Mouse (Mus musculus): ENCODE results near the gene Grin2d. TPM values are rescaled to one million over a fixed set of nuclear protein-coding genes. Genes with fewer than 3 reads are reported as not detected.
A peak's percentile ranks its signal among the peaks of the same experiment; 100 is the strongest.
"Not testable (repeated sequence)": the region's sequence is repeated elsewhere in the genome, so short reads cannot be mapped to it uniquely, and the experiment has no call there.

Grin2d gene
- 0.56 and 0.64 TPM in 2 replicates for polyA plus RNA-seq (2016; fragmentation: Nextera tagmentation; extraction: Ambion mirVana)

DNA sequence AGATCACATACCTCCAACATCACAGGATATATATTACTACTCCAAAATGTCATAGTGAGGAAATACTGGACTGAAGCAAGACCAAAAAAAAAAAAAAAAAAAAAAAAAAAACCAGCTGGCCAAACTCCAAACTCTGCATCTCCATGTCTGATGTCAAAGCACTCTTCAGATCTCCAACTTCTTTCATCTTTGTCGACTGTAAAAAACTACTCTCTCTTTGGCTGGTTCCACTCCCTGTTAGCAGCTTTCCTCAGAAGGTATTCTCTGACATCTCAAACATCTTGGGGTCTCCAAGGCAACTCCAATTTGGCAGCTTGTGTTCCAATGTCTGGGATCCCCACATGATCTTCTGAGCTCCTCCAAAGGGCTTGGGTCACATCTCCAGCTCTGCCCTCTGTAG, at the start of gene Grin2d:
TSS of gene Grin2d (minus strand) at position 101 of the 400 bp plus-strand sequence.
- Histone ChIP-seq H3K4me1 (peaks cover 17% of the 10 kb centered on the region), H3K36me3 (peaks cover 86% of the 10 kb centered on the region)
- 83% methylated on average over 1 of the region's 1 CpGs for WGBS
- H3K27me3 ChIP-seq; H3K4me3 ChIP-seq; ATAC-seq (ENCODE audit: insufficient number of reproducible peaks, insufficient read depth, low FRiP score, low TSS enrichment); H3K9ac ChIP-seq; H3K9me3 ChIP-seq; H3K27ac ChIP-seq; H3K4me2 ChIP-seq (replicated peaks): not testable (repeated sequence)

DNA sequence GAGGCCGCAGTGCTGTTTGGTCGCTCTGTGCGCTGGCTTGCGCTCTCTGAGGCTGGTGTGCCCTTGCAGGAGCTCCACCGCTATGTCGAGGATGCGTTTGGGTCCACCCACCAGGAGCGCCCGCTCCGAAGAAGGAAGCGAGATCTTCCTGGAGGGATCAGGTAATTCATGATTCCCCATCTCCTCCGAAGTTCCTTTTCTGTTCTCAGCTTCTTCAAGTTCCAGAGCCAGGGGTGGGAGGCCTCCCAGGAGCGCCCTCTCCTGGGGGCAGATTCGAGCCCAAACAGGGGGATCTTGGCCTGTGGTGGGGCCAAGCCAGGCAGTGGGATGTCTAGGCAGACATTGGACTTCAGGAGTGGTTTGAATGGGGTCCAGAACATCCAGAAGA, 46.2 kb upstream of the Grin2d start:
- Histone ChIP-seq H3K4me3 (peak overlapping the region; percentile 34; the same call in 1 of the 2 replicates), H3K9me3 (no peaks in the 10 kb centered on the region), H3K36me3 (no peaks in the 10 kb centered on the region), H3K4me2 (replicated peaks) (peak overlapping the region; percentile 52), H3K4me1 (peaks cover 32% of the 10 kb centered on the region), H3K27me3 (peaks cover 21% of the 10 kb centered on the region), H3K9ac (no peak overlapping the region), H3K27ac (no peak overlapping the region)
- no peak for ATAC-seq (ENCODE audit: insufficient number of reproducible peaks, insufficient read depth, low FRiP score, low TSS enrichment)
- WGBS: 18% methylated on average over 14 of the region's 14 CpGs

DNA sequence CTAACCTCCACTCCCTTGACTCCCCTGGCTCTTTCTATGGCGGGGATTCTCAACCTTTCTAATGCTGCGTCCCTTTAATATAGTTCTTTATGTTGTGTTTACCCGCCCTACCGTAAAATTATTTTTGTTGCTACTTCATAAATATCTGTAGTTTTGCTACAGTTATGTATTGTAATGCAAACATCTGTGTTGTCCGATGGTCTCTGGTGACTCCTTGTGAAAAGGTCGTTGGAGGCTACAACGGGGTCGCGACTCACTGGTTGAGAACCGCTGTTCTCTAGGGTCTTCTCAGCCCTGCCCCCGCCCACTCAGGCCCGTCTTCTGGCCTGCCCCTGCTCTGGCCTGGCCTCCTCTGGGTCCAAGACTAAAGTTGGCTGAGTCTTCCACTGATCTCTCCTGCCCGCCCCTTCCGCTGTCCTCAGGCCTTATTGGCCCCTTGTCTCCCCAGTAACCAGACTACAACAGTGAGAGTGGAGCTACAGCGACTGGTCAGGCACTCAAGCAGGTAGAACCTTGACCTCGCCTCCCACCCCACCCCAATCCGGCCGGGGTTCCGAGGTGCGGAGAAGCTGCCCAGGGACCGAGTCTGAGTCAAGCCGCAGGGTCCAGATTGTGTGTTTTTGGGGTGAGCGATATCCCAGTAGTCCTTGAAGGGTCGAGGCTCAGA, 45.7 kb upstream of the Grin2d start, which contains the start of gene Ccdc114:
TSS of gene Ccdc114 (plus strand) at position 311 of the 667 bp plus-strand sequence.
- peak within 1 kb of the TSS; percentile 52 for H3K4me2 ChIP-seq (replicated peaks)
- peak within 1 kb of the TSS; percentile 34 for H3K4me3 ChIP-seq
- H3K9me3 ChIP-seq: no peaks in the 10 kb centered on the region
- no peak within 1 kb of the TSS for H3K9ac ChIP-seq
- H3K27me3 ChIP-seq: peaks cover 17% of the 10 kb centered on the region
- peaks cover 33% of the 10 kb centered on the region for H3K4me1 ChIP-seq
- ATAC-seq (ENCODE audit: insufficient number of reproducible peaks, insufficient read depth, low FRiP score, low TSS enrichment): peak; percentile 39; the same call in 1 of the 2 replicates
- WGBS: 6% methylated on average over 24 of the region's 24 CpGs
- H3K27ac ChIP-seq: peak within 1 kb of the TSS; percentile 90
- H3K36me3 ChIP-seq: peaks cover 3% of the 10 kb centered on the region; the same call in 1 of the 2 replicates

DNA sequence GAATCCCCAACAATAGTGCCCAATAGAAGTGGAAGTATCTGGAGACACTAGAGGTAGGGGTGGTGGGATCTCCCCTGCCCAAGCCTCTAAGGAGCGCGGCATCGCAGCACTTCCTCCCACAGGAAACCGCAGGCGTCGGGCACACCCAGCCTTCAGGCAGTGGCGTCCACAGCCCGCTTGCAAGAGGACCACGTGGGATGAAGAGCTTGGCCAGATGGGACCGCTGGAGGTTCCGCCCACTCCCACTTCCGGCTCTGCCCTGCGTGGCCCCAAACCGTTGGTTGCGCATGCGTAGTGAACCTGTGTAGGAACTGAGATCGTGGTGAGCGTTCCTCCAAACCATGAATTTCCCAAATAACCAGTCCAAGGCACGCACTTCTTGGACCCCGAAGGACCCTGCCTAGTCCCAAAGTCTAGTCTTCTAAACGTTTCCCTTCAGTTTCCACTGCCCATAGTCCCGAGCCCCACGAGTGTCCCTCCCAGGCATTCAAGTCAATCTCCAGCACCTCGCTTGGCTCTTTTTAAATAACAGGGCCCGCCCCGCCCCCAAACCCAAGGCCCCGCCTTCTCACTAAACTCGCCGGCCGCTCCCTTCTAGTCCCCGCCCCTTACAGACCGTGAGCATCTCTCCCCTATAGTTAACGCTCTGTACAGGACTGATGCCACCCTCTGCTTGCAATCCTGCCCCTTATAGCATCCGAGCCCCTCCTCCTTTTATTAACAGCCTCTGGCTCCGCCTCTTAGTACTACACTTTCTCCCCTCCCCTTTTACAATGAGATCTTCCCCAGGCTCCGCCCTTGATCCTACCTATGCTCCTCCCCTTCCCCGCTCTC, 45.0 kb upstream of the Grin2d start:
- H3K9me3 ChIP-seq: no peaks in the 10 kb centered on the region
- peak overlapping the region; percentile 90 for H3K27ac ChIP-seq
- H3K4me1 ChIP-seq: peaks cover 31% of the 10 kb centered on the region
- peaks cover 12% of the 10 kb centered on the region; the same call in 1 of the 2 replicates for H3K27me3 ChIP-seq
- H3K36me3 ChIP-seq: peaks cover 3% of the 10 kb centered on the region; the same call in 1 of the 2 replicates
- WGBS: 2% methylated on average over 37 of the region's 37 CpGs
- ATAC-seq (ENCODE audit: insufficient number of reproducible peaks, insufficient read depth, low FRiP score, low TSS enrichment): peak; percentile 86
- H3K9ac ChIP-seq: no peak overlapping the region
- peak overlapping the region; percentile 52 for H3K4me2 ChIP-seq (replicated peaks)
- peak overlapping the region; percentile 34 for H3K4me3 ChIP-seq

DNA sequence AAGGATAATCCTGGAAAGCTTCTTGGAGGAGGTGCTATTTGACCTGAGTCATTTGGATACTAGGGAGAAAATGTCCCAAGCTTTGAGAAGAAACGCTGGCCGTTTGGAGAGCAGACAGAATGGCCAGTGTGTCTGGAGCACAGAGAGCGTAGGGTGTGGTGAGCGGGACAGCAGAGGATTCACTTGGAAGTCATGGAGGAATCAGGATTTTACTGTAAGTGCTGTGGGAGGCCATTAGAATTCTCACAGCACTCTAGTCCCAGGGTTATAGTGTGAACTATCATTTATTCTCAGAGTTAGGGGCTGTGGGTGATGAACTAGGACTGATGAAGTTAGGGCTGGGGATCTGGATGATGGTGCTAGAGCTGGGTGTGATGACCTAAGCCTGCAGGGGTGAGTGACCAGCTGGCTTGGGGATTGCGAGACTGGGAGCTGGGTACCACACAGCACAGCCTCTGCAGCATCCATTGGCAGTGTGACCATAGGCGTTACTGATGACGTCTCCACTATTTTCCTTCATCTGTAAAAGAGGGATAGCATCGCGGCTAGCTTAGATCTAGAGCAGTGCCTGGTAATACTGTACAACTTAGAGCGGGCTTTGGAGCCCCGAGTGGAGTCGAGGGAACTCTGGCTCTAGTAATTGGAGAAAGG, 43.9 kb upstream of the Grin2d start:
- 77% methylated on average over 12 of the region's 12 CpGs for WGBS
- Histone ChIP-seq H3K4me3 (no peak overlapping the region), H3K9me3 (no peaks in the 10 kb centered on the region), H3K36me3 (peaks cover 3% of the 10 kb centered on the region; the same call in 1 of the 2 replicates), H3K27me3 (peaks cover 2% of the 10 kb centered on the region; the same call in 1 of the 2 replicates), H3K27ac (peak overlapping the region; percentile 90), H3K4me1 (peaks cover 42% of the 10 kb centered on the region), H3K9ac (no peak overlapping the region), H3K4me2 (replicated peaks) (peak overlapping the region; percentile 52)
- ATAC-seq (ENCODE audit: insufficient number of reproducible peaks, insufficient read depth, low FRiP score, low TSS enrichment): no peak

DNA sequence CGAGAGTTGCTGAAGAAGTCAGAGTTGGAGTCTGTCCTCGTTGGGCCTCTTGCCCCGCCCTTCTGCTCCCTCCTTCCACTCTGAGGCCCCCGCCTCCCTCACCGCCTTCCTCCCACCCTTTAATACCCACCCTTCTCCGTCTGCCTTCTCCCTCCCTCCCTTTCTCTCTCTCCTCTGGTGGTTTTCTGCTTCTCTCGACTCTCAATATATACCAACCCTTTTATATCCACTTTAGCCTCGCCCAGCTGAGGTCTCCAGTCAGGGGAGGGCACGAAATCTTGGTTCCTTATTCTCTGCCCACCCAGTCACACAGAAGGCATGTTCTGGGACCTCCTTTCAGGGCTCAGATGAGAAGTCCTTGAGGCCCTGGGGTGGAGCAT, 43.1 kb upstream of the Grin2d start, which contains the start of gene Emp3:
TSS of gene Emp3 (minus strand) at position 163 of the 380 bp plus-strand sequence.
- Histone ChIP-seq H3K4me3 (peak within 1 kb of the TSS; percentile 38), H3K4me2 (replicated peaks) (peak within 1 kb of the TSS; percentile 45), H3K4me1 (peaks cover 49% of the 10 kb centered on the region), H3K9me3 (no peaks in the 10 kb centered on the region), H3K36me3 (peaks cover 3% of the 10 kb centered on the region; the same call in 1 of the 2 replicates), H3K27me3 (no peaks in the 10 kb centered on the region), H3K27ac (peak within 1 kb of the TSS; percentile 90), H3K9ac (peak within 1 kb of the TSS; percentile 46)
- WGBS: 33% methylated on average over 9 of the region's 9 CpGs
- no peak for ATAC-seq (ENCODE audit: insufficient number of reproducible peaks, insufficient read depth, low FRiP score, low TSS enrichment)

DNA sequence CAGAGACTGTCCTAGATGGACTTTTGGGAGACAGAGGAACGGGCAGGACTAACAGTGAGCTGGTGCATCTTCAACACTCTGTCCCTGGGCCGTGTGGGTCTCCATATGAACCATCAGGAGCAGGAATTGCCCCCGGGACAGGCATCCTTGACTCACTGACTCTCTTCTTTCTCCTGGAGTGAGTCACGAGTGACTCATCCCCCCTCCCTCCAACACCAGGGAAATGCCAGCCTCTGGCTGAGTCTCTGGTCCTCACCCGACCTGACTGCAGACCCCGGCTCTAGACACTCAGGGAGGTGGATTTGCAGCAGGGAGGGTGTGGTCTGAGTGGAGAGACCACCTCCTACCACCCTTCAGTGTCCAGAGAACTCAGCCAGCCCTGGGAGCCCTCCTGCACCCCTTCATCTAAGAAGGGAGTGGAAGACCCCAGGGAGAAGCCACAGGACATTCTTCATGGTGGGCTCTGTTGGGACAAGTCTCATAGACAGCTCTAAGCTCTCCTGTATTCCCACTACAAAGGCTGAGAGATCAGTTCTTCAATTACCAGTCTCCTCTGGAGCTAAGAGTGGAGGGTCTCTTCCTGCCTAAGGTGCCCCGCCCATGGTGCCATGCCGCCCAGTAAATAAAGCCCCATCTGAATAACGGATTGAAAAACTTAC, 42.5 kb upstream of the Grin2d start:
- H3K4me2 ChIP-seq (replicated peaks): peak overlapping the region; percentile 45
- H3K4me3 ChIP-seq: peak overlapping the region; percentile 38
- no peaks in the 10 kb centered on the region for H3K27me3 ChIP-seq
- 42% methylated on average over 9 of the region's 9 CpGs for WGBS
- no peak for ATAC-seq (ENCODE audit: insufficient number of reproducible peaks, insufficient read depth, low FRiP score, low TSS enrichment)
- H3K36me3 ChIP-seq: peaks cover 3% of the 10 kb centered on the region; the same call in 1 of the 2 replicates
- no peaks in the 10 kb centered on the region for H3K9me3 ChIP-seq
- H3K4me1 ChIP-seq: peaks cover 55% of the 10 kb centered on the region
- peak overlapping the region; percentile 78 for H3K27ac ChIP-seq
- peak overlapping the region; percentile 46 for H3K9ac ChIP-seq

DNA sequence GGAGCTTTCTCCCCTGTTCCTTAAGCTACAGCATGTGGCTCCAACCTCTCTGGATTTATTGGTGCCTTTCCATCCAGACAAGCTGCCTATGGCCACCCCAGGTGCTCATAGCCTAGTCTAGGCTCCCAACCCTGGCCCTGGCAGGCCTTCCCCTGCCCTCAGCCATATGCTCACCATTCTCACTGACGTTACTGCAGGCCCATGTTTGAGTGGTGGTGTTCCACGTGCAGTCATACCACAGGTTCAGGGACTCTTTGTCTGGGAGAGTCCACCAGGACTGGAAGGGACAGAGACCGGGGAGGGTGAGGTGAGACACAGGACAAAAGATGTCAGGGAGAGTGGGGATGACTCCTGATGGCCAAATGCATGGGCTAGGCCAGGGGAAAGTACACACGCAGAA, 41.6 kb upstream of the Grin2d start:
- peak overlapping the region; percentile 46; the same call in 1 of the 2 replicates for H3K9ac ChIP-seq
- ATAC-seq (ENCODE audit: insufficient number of reproducible peaks, insufficient read depth, low FRiP score, low TSS enrichment): no peak
- peaks cover 3% of the 10 kb centered on the region; the same call in 1 of the 2 replicates for H3K36me3 ChIP-seq
- H3K9me3 ChIP-seq: no peaks in the 10 kb centered on the region
- WGBS: 78% methylated on average over 4 of the region's 4 CpGs
- H3K27me3 ChIP-seq: no peaks in the 10 kb centered on the region
- peak overlapping the region; percentile 38; the same call in 1 of the 2 replicates for H3K4me3 ChIP-seq
- peak overlapping the region; percentile 45 for H3K4me2 ChIP-seq (replicated peaks)
- H3K27ac ChIP-seq: no peak overlapping the region
- peaks cover 55% of the 10 kb centered on the region for H3K4me1 ChIP-seq

DNA sequence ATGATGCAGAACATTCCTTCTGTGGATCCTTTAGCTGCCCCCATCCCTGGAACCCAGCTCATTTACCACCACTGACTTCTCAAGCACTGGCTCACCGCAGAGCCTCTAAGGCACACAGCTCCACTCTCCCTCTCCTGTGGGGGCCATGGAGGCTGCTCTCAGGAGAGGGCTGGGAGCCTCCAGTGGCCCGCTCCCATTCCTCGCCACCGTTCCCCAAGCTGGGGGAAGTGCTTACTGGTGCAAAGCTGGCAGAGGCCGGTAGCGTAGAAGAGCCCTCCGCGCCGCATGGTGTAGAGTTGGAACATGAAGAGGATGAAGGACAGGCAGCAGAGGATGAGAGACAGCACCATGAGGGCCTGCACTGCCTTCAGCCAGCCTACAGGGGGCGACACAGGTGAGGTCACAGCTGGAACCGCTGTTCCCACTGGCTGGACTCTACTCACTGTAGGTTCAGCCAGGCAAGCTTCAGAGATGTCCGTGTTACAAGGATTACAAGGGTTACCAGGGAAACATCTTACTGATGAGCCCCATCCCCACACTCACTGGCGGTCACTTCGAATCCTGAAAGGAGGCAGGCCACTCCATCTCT, 41.0 kb upstream of the Grin2d start:
- no peak for ATAC-seq (ENCODE audit: insufficient number of reproducible peaks, insufficient read depth, low FRiP score, low TSS enrichment)
- no peaks in the 10 kb centered on the region for H3K27me3 ChIP-seq
- no peaks in the 10 kb centered on the region for H3K9me3 ChIP-seq
- peaks cover 59% of the 10 kb centered on the region for H3K4me1 ChIP-seq
- 69% methylated on average over 14 of the region's 14 CpGs for WGBS
- H3K27ac ChIP-seq: no peak overlapping the region
- H3K4me3 ChIP-seq: no peak overlapping the region
- H3K4me2 ChIP-seq (replicated peaks): peak overlapping the region; percentile 45; the same call in 1 of the 2 replicates
- H3K9ac ChIP-seq: no peak overlapping the region
- peaks cover 3% of the 10 kb centered on the region; the same call in 1 of the 2 replicates for H3K36me3 ChIP-seq

DNA sequence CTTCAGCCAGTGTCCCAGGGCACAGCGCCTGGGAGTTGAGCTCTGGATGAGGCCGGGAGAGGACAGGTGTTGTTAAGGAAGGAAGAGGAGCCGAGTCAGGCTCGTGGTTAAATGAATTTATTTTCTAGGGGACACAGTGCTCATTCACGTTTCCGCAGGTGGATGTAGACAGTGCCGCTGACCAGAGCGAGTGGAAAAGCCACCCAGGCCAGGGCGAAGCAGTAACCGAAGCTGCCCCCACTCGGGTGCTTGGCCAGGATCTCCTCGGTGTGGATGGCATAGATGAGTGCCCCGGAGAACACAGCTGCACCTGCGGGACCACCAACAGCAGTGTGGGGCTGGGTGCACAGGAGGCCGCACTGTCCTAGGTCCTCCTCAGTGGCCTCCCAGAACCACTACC, 39.7 kb upstream of the Grin2d start:
- H3K27ac ChIP-seq: peak overlapping the region; percentile 94
- 85% methylated on average over 15 of the region's 15 CpGs for WGBS
- no peaks in the 10 kb centered on the region for H3K27me3 ChIP-seq
- peak overlapping the region; percentile 40; the same call in 1 of the 2 replicates for H3K9ac ChIP-seq
- H3K9me3 ChIP-seq: no peaks in the 10 kb centered on the region
- no peak for ATAC-seq (ENCODE audit: insufficient number of reproducible peaks, insufficient read depth, low FRiP score, low TSS enrichment)
- peaks cover 55% of the 10 kb centered on the region for H3K4me1 ChIP-seq
- peaks cover 3% of the 10 kb centered on the region; the same call in 1 of the 2 replicates for H3K36me3 ChIP-seq
- H3K4me2 ChIP-seq (replicated peaks): 0 out of 2 replicates have a peak overlapping the region, but pooled peaks have one; percentile 52
- no peak overlapping the region for H3K4me3 ChIP-seq
